Mouse (Mus musculus) hindbrain, embryonic 12.5 days (tissue): ENCODE data around the gene Sh3gl1. TPM values are rescaled to one million over a fixed set of nuclear protein-coding genes. Genes with fewer than 3 reads are reported as not detected.

ENCODE experiments used
- ATAC-seq: fragments of 200-750 bp; cut with Nextera tagmentation; 2 replicates; pipeline ENCODE4 v1.8.0; 2017; ENCODE audit warnings: moderate TSS enrichment; ENCODE audit not compliant: low FRiP score
- H3K27ac ChIP-seq: fragments of 300-500 bp; sonication (generic); 2 replicates; pipeline ENCODE4 v1.5.1; 2016; ENCODE audit warnings: mild to moderate bottlenecking
- H3K27me3 ChIP-seq: fragments of 300-500 bp; sonication (generic); 2 replicates; pipeline ENCODE4 v1.6.1; 2016; ENCODE audit warnings: mild to moderate bottlenecking
- H3K36me3 ChIP-seq: fragments of 300-500 bp; sonication (generic); 2 replicates; pipeline ENCODE4 v1.6.1; 2016; ENCODE audit warnings: mild to moderate bottlenecking
- H3K4me1 ChIP-seq: fragments of 300-500 bp; sonication (generic); 2 replicates; pipeline ENCODE4 v1.6.1; 2016
- H3K4me2 ChIP-seq: fragments of 300-500 bp; sonication (generic); replicated peaks from 2 replicates; pipeline ENCODE4 v1.6.1; 2016; ENCODE audit warnings: mild to moderate bottlenecking
- H3K4me3 ChIP-seq: fragments of 300-500 bp; sonication (generic); 2 replicates; pipeline ENCODE4 v1.5.1; 2016; ENCODE audit warnings: mild to moderate bottlenecking
- H3K9ac ChIP-seq: fragments of 300-500 bp; sonication (generic); 2 replicates; pipeline ENCODE4 v1.6.1; 2016; ENCODE audit warnings: mild to moderate bottlenecking, moderate library complexity
- H3K9me3 ChIP-seq: fragments of 300-500 bp; sonication (generic); replicated peaks from 2 replicates; pipeline ENCODE4 v1.6.1; 2016; ENCODE audit warnings: mild to moderate bottlenecking
- WGBS: fragments of 180-500 bp; shearing (Covaris S2); methylation state at CpG from one replicate; pipeline ENCODE4 v1.1.7; 2016; 5-methylcytosine and 5-hydroxymethylcytosine counted together
- polyA plus RNA-seq: library from polyadenylated mRNA; unstranded; fragments of >200 nt; fragmentation: Nextera tagmentation; extraction: Ambion mirVana; gene quantifications from 2 replicates; pipeline ENCODE4 v1.2.1, GENCODE M21; 2016

Sh3gl1 gene
- polyA plus RNA-seq, 1 experiment from 2014 or later, result 141 TPM

GRCm38 (mm10) chr17:55999794-56000499 is 36.5 kb downstream of the Sh3gl1 start:
- peaks cover 3% of the 10 kb centered on the region; the same call in 1 of the 2 replicates for H3K4me1 ChIP-seq
- peaks cover 26% of the 10 kb centered on the region for H3K27me3 ChIP-seq
- H3K27ac ChIP-seq, result no peak overlapping the region
- 0 out of 2 replicates have a peak overlapping the region, but pooled peaks have one; percentile 24 for H3K4me2 ChIP-seq
- 10% methylated on average over 30 of the region's 30 CpGs for WGBS
- no peak overlapping the region for H3K4me3 ChIP-seq
- no peaks in the 10 kb centered on the region for H3K9me3 ChIP-seq
- no peak overlapping the region for H3K9ac ChIP-seq
- H3K36me3 ChIP-seq, result peaks cover 24% of the 10 kb centered on the region
- peak; percentile 18; the same call in 1 of the 2 replicates for ATAC-seq

- Histone ChIP-seq H3K27me3 (peaks cover 18% of the 10 kb centered on the region), H3K27ac (no peak overlapping the region), H3K9ac (no peak overlapping the region), H3K4me1 (peaks cover 3% of the 10 kb centered on the region; the same call in 1 of the 2 replicates), H3K4me2 (no peak overlapping the region), H3K9me3 (no peaks in the 10 kb centered on the region), H3K4me3 (no peak overlapping the region), H3K36me3 (peaks cover 46% of the 10 kb centered on the region)
- no peak for ATAC-seq
- 88% methylated on average over 15 of the region's 15 CpGs for WGBS
These were observed 40.4 kb downstream of the Sh3gl1 start for GRCm38 (mm10) chr17:55996007-55996406.

- ATAC-seq, result no peak
- Histone ChIP-seq H3K4me1 (peaks cover 11% of the 10 kb centered on the region), H3K36me3 (peaks cover 36% of the 10 kb centered on the region), H3K9ac (no peak overlapping the region), H3K27me3 (no peaks in the 10 kb centered on the region), H3K9me3 (no peaks in the 10 kb centered on the region), H3K4me2 (no peak overlapping the region), H3K27ac (no peak overlapping the region), H3K4me3 (no peak overlapping the region)
- 90% methylated on average over 8 of the region's 8 CpGs for WGBS
These were observed 46.0 kb downstream of the Sh3gl1 start for GRCm38 (mm10) chr17:55990278-55990898.

GRCm38 (mm10) chr17:55986030-55986961 is 50.1 kb downstream of the Sh3gl1 start, which contains the start of gene Fsd1:
Fsd1 (plus strand) TSS chr17:55986509.
- 11% methylated on average over 35 of the region's 35 CpGs for WGBS

GRCm38 (mm10) chr17:55977301-55977700 is 59.1 kb downstream of the Sh3gl1 start:
- 0 out of 2 replicates have a peak, but pooled peaks have one; percentile 3 for ATAC-seq
- Histone ChIP-seq H3K36me3 (peaks cover 30% of the 10 kb centered on the region), H3K9ac (no peak overlapping the region), H3K27ac (peak overlapping the region; percentile 71; the same call in 1 of the 2 replicates), H3K27me3 (no peaks in the 10 kb centered on the region), H3K4me3 (no peak overlapping the region), H3K4me2 (no peak overlapping the region), H3K4me1 (peaks cover 21% of the 10 kb centered on the region), H3K9me3 (no peaks in the 10 kb centered on the region)
- WGBS, result 50% methylated on average over 3 of the region's 3 CpGs

More at GRCm38 (mm10) chr17:55986030-55986961, 50.1 kb downstream of the Sh3gl1 start, which contains the start of gene Fsd1:
- peak within 1 kb of the TSS; percentile 82 for H3K9ac ChIP-seq
- H3K9me3 ChIP-seq, result no peaks in the 10 kb centered on the region
- H3K4me2 ChIP-seq, result peak within 1 kb of the TSS; percentile 84
- H3K4me3 ChIP-seq, result peak within 1 kb of the TSS; percentile 77
- H3K27me3 ChIP-seq, result no peaks in the 10 kb centered on the region
- peak; percentile 85 for ATAC-seq
- H3K36me3 ChIP-seq, result peaks cover 14% of the 10 kb centered on the region
- H3K27ac ChIP-seq, result peak within 1 kb of the TSS; percentile 66; the same call in 1 of the 2 replicates
- H3K4me1 ChIP-seq, result peaks cover 11% of the 10 kb centered on the region

- Histone ChIP-seq H3K36me3 (peaks cover 30% of the 10 kb centered on the region), H3K27ac (peak overlapping the region; percentile 71), H3K9ac (peak overlapping the region; percentile 39), H3K4me2 (no peak overlapping the region), H3K4me1 (peaks cover 29% of the 10 kb centered on the region), H3K27me3 (no peaks in the 10 kb centered on the region), H3K4me3 (no peak overlapping the region), H3K9me3 (no peaks in the 10 kb centered on the region)
- 15% methylated on average over 13 of the region's 13 CpGs for WGBS
- peak; percentile 72 for ATAC-seq
These were observed 60.1 kb downstream of the Sh3gl1 start for GRCm38 (mm10) chr17:55976255-55976862.

- WGBS, result 20% methylated on average over 22 of the region's 22 CpGs
- Histone ChIP-seq H3K4me1 (peaks cover 57% of the 10 kb centered on the region), H3K36me3 (peaks cover 44% of the 10 kb centered on the region), H3K4me3 (peak overlapping the region; percentile 59), H3K4me2 (peak overlapping the region; percentile 77), H3K9ac (peak overlapping the region; percentile 80), H3K27me3 (no peaks in the 10 kb centered on the region), H3K9me3 (no peaks in the 10 kb centered on the region), H3K27ac (peak overlapping the region; percentile 93; the same call in 1 of the 2 replicates)
- ATAC-seq, result no peak
These were observed 65.0 kb downstream of the Sh3gl1 start for GRCm38 (mm10) chr17:55971453-55971852.

GRCm38 (mm10) chr17:55969966-55970891 is 66.2 kb downstream of the Sh3gl1 start, which contains the start of gene Shd:
Shd (plus strand) TSS chr17:55970467.
- peak within 1 kb of the TSS; percentile 93 for H3K27ac ChIP-seq
- 8% methylated on average over 55 of the region's 55 CpGs for WGBS
- peak within 1 kb of the TSS; percentile 59 for H3K4me3 ChIP-seq
- no peaks in the 10 kb centered on the region for H3K27me3 ChIP-seq
- no peaks in the 10 kb centered on the region for H3K9me3 ChIP-seq
- H3K4me2 ChIP-seq, result peak within 1 kb of the TSS; percentile 77
- H3K4me1 ChIP-seq, result peaks cover 51% of the 10 kb centered on the region
- H3K9ac ChIP-seq, result peak within 1 kb of the TSS; percentile 80
- peak; percentile 57 for ATAC-seq
- peaks cover 49% of the 10 kb centered on the region for H3K36me3 ChIP-seq

GRCm38 (mm10) chr17:55969560-55969959 is 66.9 kb downstream of the Sh3gl1 start:
- WGBS, result 25% methylated on average over 14 of the region's 14 CpGs
- Histone ChIP-seq H3K9me3 (no peaks in the 10 kb centered on the region), H3K4me1 (peaks cover 51% of the 10 kb centered on the region), H3K4me2 (peak overlapping the region; percentile 77), H3K27me3 (no peaks in the 10 kb centered on the region), H3K4me3 (peak overlapping the region; percentile 59), H3K9ac (peak overlapping the region; percentile 80; the same call in 1 of the 2 replicates), H3K27ac (peak overlapping the region; percentile 93), H3K36me3 (peaks cover 51% of the 10 kb centered on the region)
- peak; percentile 79 for ATAC-seq

- peak; percentile 1; the same call in 1 of the 2 replicates for ATAC-seq
- Histone ChIP-seq H3K4me1 (peaks cover 52% of the 10 kb centered on the region), H3K27ac (peak overlapping the region; percentile 93), H3K4me3 (no peak overlapping the region), H3K9me3 (no peaks in the 10 kb centered on the region), H3K27me3 (no peaks in the 10 kb centered on the region), H3K36me3 (peaks cover 45% of the 10 kb centered on the region), H3K9ac (peak overlapping the region; percentile 1; the same call in 1 of the 2 replicates), H3K4me2 (no peak overlapping the region)
- WGBS, result 49% methylated on average over 7 of the region's 7 CpGs
These were observed 68.2 kb downstream of the Sh3gl1 start for GRCm38 (mm10) chr17:55968210-55968609.
